Mouse (Mus musculus): ENCODE results near the gene Alg11.

Alg11 gene

DNA sequence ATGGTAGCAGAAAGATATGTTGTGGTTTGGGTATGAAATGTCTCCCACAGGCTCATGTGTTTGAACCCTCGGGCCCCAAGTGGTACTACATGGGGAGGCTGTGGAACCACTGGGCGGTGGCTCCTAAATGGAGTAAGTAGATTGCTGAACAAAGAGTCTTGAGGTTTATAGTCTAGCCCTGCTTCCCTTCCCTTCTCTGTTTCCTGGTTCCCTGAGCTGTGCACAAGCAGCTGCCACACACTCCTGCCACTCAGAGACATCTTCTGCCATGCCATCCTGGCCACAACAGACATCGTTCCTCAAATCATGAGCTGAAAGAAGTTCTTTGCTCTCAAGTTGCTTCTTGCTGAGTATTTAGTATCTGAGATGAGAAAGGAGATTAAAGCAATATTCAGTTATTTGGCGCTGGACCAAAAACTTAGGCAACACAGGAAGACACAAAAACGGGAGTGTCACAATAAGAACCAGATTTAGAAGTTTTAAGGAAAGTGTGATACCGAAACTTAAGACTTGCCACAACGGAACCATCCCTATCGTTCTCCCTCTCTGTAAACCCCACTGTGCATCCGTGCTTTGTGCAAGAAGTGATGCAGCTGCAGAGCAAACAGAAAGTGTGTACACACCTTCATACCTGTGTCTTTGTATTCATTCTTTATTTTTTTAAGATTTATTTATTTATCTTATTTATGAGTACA, 18.9 kb downstream of the Alg11 start:
- DNase-seq: no peak

DNA sequence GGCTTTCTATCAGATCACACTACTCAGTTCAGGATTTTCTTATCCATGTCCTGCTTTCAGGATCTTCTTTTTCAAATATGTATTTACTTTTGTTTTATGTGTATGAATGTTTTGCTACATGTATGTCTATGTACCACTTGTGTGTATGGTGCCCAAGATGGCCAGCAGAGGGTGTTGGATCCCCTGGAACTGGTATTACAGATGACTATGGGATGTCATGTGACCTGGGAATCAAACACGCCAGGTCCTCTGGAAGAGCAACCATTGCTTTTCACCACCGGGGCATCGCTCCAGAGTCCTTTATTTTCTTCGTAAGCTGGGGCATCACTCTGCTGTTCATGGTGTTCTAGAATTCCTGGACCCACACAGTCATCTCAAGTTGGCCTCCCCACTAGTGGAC, 28.7 kb downstream of the Alg11 start:
- no peak for DNase-seq

DNA sequence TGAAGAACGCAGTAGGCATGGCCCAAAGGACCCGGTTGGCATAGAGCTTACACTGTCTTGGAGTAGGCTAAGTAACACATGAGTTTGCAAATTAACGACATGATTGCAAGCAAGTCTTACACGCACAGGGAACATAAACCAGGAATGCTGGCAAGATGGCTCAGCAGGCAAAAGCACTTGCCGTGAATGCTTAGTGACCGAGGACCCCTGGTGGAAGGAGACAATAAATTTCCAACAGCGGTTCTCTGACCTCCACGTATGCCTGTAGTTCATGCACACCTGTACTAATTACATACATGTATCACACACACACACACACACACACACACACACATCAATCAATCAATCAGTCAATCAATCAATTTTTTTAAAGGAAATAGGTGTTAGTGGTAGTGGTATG, 31.0 kb downstream of the Alg11 start:
- peak; percentile 43 for DNase-seq

DNA sequence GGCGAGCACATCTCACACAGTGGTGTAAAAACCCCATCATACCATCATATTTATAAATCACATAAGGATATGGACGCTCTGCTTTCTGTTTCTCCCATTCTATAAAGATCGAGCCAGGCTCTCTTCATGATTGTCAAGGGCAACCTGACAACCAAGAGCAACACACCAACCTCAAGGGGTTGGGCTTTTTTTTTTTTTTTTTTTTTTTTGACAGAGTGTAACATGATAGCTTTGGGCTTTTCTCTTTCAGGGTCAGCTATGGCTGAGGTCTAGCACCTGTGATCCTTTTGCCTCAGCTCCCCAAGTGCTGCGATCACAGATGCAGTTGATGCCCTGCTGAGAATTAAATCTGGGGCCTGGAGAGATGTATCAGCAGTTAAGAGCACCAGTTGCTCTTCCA, 46.5 kb downstream of the Alg11 start:
- no peak for DNase-seq
